Mouse (Mus musculus) brain, embryonic 14.5 days (tissue): Measurements from ENCODE around the gene Slc9b1.

Experiments used
- CTCF ChIP-seq: fragments of 200-500 bp; IDR thresholded peaks from 2 replicates; pipeline ENCODE4 v1.5.1; 2012; ENCODE audit warnings: inconsistent platforms, mild to moderate bottlenecking, moderate library complexity, borderline replicate concordance; ENCODE audit not compliant: insufficient read depth, insufficient read length; ENCODE audit errors: extremely low read depth
- POLR2A ChIP-seq: fragments of 200-500 bp; IDR thresholded peaks from 2 replicates; pipeline ENCODE4 v1.6.1; 2012; ENCODE audit warnings: mild to moderate bottlenecking, inconsistent platforms, borderline replicate concordance; ENCODE audit not compliant: poor library complexity, insufficient read depth, insufficient read length, severe bottlenecking; ENCODE audit errors: extremely low read depth

DNA sequence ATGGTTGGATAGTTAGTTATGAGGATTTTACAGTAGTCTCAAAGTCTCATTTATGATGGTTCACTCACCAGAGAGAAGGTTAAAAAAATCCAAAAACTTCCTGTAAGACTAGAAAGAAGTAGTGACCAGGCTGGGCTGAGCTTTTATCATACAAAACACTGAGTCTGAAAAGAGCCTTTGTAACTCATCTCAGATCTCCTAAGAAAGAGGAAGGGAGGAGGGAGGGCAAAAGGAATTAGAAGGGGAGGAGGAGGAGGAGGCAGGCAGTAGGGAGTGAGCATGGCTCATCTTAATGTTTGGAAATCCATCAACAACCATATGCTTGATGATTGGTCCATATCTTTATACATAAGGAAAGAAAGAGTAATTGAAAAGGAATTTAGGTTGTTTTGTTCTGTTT lies 15.1 kb upstream of the Slc9b1 start:
- TF ChIP-seq POLR2A = no peak
- TF ChIP-seq CTCF = no peak
